Mouse (Mus musculus) lung, adult 2 months (tissue): ENCODE measurements around the gene Gm5431. TPM values are rescaled to one million over a fixed set of nuclear protein-coding genes. Genes with fewer than 3 reads are reported as not detected.
A peak's percentile ranks its signal among the peaks of the same experiment; 100 is the strongest.

Experiments used
- DNase-seq: peaks from one replicate; pipeline ENCODE4 v3.0.0; 2022
- H3K4me1 ChIP-seq: fragments of 200-500 bp; 2 replicates; pipeline ENCODE4 v1.6.1; 2011; ENCODE audit warnings: low read length; ENCODE audit not compliant: control insufficient read depth, insufficient read depth
- H3K4me3 ChIP-seq: fragments of 200-500 bp; replicated peaks from 2 replicates; pipeline ENCODE3; 2011; ENCODE audit warnings: low read depth, mild to moderate bottlenecking, control low read depth, low read length; ENCODE audit errors: extremely low read depth
- CTCF ChIP-seq: fragments of 200-500 bp; IDR thresholded peaks from 2 replicates; pipeline ENCODE4 v1.5.1; 2011; ENCODE audit warnings: mild to moderate bottlenecking, low read length, control low read depth; ENCODE audit not compliant: insufficient read depth
- POLR2A ChIP-seq: fragments of 200-500 bp; IDR thresholded peaks from 2 replicates; pipeline ENCODE4 v1.6.1; 2011; ENCODE audit warnings: low read depth, mild to moderate bottlenecking, control low read depth, low read length, borderline replicate concordance; ENCODE audit errors: extremely low read depth
- WGBS: fragments of 180-500 bp; shearing (Covaris S2); methylation state at CpG from one replicate; pipeline ENCODE4 v1.1.7; 2018; 5-methylcytosine and 5-hydroxymethylcytosine counted together
- polyA plus RNA-seq: library from polyadenylated mRNA; depleted of rRNA; stranded (reverse); fragments of >200 nt; gene quantifications from 2 replicates; pipeline ENCODE4 v1.2.3, GENCODE M21; 2012; rRNA removed

Gene Gm5431
- polyA plus RNA-seq, 1 experiment = 0.66 TPM

DNA sequence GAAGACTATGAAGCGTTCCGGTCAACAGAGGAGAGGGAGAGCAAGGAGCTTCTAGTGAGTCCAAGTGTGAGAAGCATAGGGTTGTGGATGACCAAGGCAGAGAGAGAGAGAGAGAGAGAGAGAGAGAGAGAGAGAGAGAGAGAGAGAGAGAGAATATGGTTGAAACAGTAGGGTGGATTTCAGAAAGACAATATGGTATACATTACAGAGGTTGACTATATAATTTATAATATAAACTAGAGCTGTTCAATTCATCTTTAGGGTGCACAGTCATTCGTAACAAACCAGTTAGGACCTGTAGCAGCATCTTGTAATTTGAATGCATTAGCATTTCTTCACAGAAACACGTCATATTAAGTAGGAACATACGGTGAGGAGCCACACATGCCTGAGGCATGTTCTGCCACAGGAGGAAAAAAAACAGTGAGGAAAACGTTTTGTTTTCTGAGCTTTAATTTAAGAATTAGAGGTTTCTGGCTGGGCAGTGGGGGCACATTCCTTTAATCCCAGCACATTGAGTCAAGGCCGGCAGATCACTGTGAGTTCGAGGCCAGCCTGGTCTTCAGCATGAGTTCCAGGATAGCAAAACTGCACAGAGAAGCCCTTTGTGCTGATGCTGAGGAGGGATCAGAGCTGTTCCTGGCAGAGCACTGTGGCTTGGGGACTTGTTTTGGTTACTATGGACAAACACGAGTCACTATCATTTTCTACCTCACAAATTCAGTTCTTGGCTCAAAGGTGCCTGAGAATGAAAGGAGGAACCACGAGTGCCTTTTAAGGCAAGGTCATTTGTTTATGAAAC lies 62.9 kb downstream of the Gm5431 start:
- no peak for DNase-seq
- WGBS = 83% methylated on average over 10 of the region's 10 CpGs
- TF ChIP-seq CTCF (no peak), POLR2A (no peak)
- Histone ChIP-seq H3K4me3 (no peak overlapping the region), H3K4me1 (peaks cover 8% of the 10 kb centered on the region)

DNA sequence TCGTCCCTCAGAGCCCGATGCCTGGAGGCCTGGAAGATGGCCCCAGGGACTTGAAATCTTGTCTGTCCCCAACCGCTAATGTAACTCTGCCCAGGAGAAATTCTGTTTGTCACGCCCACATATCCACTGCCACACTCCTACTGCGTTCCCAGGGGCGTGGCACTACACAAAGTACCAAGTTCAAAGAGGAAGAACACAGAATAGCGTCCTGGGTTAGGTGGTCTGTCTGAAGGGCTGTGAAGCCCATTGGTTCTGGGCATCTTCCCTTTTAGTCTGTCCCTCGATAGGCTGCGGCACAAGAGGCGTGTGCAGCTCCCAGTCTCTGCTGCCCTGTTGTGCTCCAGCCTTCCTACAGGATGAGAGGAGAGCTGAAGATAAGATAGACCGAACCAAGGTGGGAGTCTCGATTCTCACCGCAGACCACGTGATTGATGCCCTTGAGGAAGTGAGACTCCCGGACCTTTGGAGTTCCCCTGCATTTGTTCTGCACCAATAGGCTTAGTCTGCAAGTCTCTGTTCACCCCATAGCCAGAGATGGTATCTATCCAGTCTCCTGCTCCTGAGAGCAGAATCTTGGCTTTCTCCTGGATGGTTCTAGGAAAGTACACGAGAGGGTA lies 63.7 kb downstream of the Gm5431 start:
- no peak for DNase-seq
- H3K4me1 ChIP-seq = peaks cover 8% of the 10 kb centered on the region
- H3K4me3 ChIP-seq = peak overlapping the region; percentile 86
- WGBS = 2% methylated on average over 16 of the region's 16 CpGs
- TF ChIP-seq CTCF = no peak
- TF ChIP-seq POLR2A = no peak

Other genes starting within 250 kb of the Gm5431 start
- gene Rack1, start 101.9 kb downstream of the Gm5431 start, polyA plus RNA-seq = 1,286 and 1,489 TPM in 2 replicates
- 28.9 and 32.4 TPM in 2 replicates for gene Trim41, start 84.9 kb downstream of the Gm5431 start, polyA plus RNA-seq
- 7.8 and 11.6 TPM in 2 replicates for gene Trim7, start 76.1 kb downstream of the Gm5431 start, polyA plus RNA-seq
- gene Gm12184, start 75.6 kb downstream of the Gm5431 start, polyA plus RNA-seq = 5.3 TPM in 2 replicates
- 7.3 and 11.5 TPM in 2 replicates for gene Irgm1, start 30.5 kb downstream of the Gm5431 start, polyA plus RNA-seq
- gene Psme2b, start 44.0 kb upstream of the Gm5431 start, polyA plus RNA-seq = 5.3 and 8.4 TPM in 2 replicates
- gene Olfr56, start 76.7 kb upstream of the Gm5431 start, polyA plus RNA-seq = 0.18 and 0.66 TPM in 2 replicates
- gene 9930111J21Rik1, start 77.2 kb upstream of the Gm5431 start, polyA plus RNA-seq = 7.4 and 7.6 TPM in 2 replicates
- 0.58 and 0.62 TPM in 2 replicates for gene Gm12185, start 90.0 kb upstream of the Gm5431 start, polyA plus RNA-seq
- gene Tgtp1, start 92.0 kb upstream of the Gm5431 start, polyA plus RNA-seq = 0.68 and 1.7 TPM in 2 replicates
- gene 9930111J21Rik2, start 149.0 kb upstream of the Gm5431 start, polyA plus RNA-seq = 3.6 and 5.3 TPM in 2 replicates
- 10.5 and 17.6 TPM in 2 replicates for gene Tgtp2, start 162.0 kb upstream of the Gm5431 start, polyA plus RNA-seq
- 7.4 and 12.7 TPM in 2 replicates for gene Ifi47, start 174.4 kb upstream of the Gm5431 start, polyA plus RNA-seq
- gene Olfr1396, start 212.7 kb upstream of the Gm5431 start, polyA plus RNA-seq = 0.17 and 0.26 TPM in 2 replicates
- gene Olfr1395, start 240.1 kb upstream of the Gm5431 start, polyA plus RNA-seq = not detected in 2 replicates